Mouse (Mus musculus): Measurements from ENCODE around the gene Faim. TPM values are rescaled to one million over a fixed set of nuclear protein-coding genes. Genes with fewer than 3 reads are reported as not detected.

Gene Faim
- total RNA-seq, 2 experiments from 2014 or later, result 8.1 to 9.9 TPM

- no peak for DNase-seq (ENCODE audit: low spot score in 2 of 2)
Observed at GRCm38 (mm10) chr9:99042641-99043040, 56.5 kb downstream of the Faim start.

GRCm38 (mm10) chr9:99044761-99045160 lies 58.6 kb downstream of the Faim start:
- DNase-seq (ENCODE audit: low spot score in 2 of 2), result no peak

- no peak for DNase-seq (ENCODE audit: low spot score in 2 of 2)
Observed at GRCm38 (mm10) chr9:99048724-99049250, 62.6 kb downstream of the Faim start.

- no peak for DNase-seq (ENCODE audit: low spot score in 2 of 2)
Observed at GRCm38 (mm10) chr9:99049760-99050159, 63.6 kb downstream of the Faim start.

Other genes with a start within 250 kb of the Faim start
- not detected for gene Prr23a1, start 143.9 kb upstream of the Faim start, total RNA-seq (2021)
- gene Prr23a2, start 129.9 kb upstream of the Faim start, total RNA-seq (2021), result not detected
- gene Prr23a3, start 121.6 kb upstream of the Faim start, total RNA-seq (2021), result not detected
- not detected for gene 7420426K07Rik, start 83.3 kb upstream of the Faim start, total RNA-seq (2021)
- not detected for gene Foxl2, start 31.1 kb upstream of the Faim start, total RNA-seq (2021)
- not detected for gene Gm1123, start 49.3 kb downstream of the Faim start, total RNA-seq (2021)
- gene Pik3cb, start 154.2 kb downstream of the Faim start, total RNA-seq (2021), result 1 to 10 TPM; 4.3 TPM

All from gastrocnemius, postnatal 4 days (tissue).